Mouse (Mus musculus): Measurements from ENCODE around the gene Klhdc2. TPM values are rescaled to one million over a fixed set of nuclear protein-coding genes. Genes with fewer than 3 reads are reported as not detected.

Gene Klhdc2
- total RNA-seq, 2 experiments from 2014 or later, result 58.1 to 69.0 TPM

DNA sequence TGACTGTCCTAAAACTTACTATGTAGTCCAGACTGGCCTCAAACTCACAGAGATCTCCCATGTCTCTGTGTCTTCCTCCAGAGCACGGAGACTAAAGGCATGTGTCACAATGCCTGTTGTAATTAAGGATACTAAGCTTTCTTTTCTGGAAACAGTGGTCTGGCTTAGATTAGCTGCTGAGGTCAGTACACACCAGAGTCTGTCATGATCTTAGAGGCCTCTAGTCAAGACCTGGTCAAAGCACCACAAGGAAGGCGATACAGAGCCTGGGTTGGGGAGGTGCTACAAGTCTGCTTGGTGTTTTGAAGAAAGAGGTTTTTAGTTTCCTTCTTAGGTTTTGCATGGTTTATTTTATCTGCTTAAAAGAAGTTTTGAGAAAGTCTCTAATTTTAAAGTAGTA is 3.9 kb downstream of the Klhdc2 start:
- DNase-seq, result no peak

GRCm38 (mm10) chr12:69302171-69302570 is 5.7 kb downstream of the Klhdc2 start:
- DNase-seq, result peak; percentile 38 to 49

- DNase-seq, result peak; percentile 20 to 30
Observed at GRCm38 (mm10) chr12:69304051-69304450, 7.6 kb downstream of the Klhdc2 start.

- DNase-seq, result no peak
Observed at GRCm38 (mm10) chr12:69306333-69306732, 9.9 kb downstream of the Klhdc2 start.

DNA sequence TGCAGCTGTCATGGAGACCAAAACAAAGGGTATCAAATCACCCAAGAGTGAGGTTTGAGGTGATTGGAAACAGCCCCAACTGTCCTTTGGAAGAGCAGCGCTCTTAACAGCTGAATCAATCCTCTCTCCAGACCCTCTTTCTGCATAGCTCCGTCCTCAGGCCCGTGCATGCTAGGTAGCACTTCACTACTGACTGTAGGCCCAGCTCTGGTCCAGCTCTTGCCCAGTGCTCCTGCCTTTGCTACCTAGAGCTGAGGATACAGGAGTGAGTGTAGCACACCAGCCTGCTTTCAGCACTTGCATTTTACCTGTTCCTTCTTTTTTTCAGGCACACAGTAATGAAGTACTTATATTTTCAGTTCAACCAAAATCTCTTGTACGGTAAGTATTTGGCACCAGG is 13.2 kb downstream of the Klhdc2 start:
- no peak for DNase-seq

DNA sequence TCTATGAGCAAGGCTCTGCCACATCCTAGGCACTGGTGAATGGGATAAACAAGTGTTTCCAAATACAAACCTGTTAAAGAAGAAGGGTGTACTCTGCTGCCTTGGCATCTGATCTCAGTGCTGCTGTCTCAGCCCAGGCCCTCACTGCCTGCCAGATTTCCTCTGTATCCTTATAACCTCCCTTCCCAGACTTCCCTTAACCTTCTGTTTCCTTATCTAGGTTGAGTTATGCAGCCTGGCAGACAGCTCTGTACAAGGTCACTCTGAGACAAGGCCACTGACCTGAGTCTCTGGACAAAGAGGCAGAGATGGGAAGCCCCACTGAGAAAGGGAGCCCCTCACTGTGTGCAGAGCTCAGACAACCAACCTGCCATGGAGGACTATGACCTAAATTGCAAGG is 21.9 kb downstream of the Klhdc2 start:
- peak in 1 of 2 experiments; percentile 17 for DNase-seq

DNA sequence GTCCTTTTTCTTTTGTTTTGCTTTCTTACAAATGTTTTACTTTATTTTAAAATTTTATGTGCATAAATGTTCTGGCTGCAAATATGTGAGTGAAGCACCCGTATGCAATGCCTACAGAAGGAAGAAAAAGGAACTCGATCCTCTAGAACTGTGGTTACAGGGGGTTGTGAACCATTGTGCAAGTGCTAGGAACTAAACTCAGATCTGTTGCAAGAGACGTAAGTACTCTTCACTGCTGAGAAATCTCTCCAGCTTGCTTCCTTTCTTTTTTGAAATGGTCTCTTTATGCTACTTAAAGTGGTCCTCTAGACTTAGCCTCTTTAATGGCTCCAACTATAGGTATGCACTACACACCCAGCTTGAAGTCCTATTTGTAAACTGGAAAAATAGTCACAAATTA is 34.7 kb downstream of the Klhdc2 start:
- DNase-seq, result no peak

DNA sequence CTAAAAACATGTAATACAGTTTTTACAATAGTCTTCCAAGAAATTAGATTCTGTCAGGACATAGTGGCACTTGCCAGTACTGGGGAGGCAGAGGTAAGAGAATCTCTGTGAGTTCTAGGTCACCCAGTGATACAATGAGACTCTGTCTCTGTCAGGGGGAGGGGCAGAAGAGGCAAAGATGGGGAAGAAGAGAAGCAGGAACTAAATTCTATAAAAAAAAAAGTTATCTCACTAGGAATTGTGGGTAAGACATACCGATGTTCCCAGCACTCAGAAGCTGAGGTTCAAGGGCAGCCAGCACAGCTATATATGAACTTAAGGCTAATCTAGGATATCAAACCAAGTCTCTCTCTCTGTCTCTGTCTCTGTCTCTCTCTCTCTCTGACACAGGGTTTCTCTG is 35.7 kb downstream of the Klhdc2 start:
- no peak for DNase-seq

DNA sequence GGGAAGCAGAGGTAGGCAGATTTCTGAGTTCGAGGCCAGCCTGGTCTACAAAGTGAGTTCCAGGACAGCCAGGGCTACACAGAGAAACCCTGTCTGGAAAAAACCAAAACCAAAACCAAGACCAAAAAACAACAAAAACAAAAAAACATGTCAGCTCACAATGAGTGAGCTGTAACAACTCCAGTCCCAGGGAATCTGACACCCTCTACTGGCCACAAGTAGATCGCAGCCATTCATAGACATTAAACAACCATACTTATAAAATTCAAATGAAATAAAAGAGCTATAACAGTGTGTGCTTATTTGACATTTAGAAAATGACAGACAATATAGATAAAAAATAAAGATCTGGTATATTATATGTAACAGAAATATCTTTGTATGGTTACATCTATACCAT is 37.1 kb downstream of the Klhdc2 start:
- DNase-seq, result peak; percentile 12 to 44

DNA sequence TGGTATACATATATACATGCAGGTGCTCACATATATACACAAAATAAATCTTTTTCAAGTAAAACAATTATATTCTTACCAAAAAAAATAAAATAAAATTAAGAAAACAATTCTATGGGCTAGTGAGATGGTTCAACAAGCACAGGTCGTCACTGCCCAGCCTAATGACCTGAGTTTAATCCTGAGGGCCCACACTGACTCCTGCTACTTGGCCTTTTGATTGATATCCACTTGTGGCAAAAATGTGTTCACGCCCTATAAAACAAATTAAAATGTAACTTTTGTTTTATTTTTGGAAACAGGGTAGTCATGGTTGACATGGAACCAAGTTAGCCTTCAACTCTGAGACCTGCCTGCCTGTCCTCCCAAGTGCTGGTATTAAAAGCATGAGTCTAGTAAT is 53.4 kb downstream of the Klhdc2 start:
- DNase-seq, result no peak

DNA sequence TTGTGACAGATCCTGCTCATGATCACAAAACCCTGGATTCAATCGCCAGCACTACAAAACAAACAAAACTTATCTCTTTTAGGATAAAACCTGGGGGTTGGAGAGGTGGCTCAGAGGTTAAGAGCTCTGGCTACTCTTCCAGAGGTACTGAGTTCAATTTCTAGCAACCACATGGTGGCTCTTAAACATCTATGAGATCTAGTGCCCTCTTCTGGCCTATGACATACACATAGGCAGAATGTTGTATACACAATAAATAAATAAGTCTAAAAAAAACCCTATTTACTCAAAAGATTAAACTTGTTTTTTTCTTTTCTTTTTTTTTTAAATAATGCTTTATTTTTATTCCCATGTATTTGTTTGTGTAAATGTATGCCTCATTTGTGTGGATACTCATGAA is 55.2 kb downstream of the Klhdc2 start:
- DNase-seq, result no peak

DNA sequence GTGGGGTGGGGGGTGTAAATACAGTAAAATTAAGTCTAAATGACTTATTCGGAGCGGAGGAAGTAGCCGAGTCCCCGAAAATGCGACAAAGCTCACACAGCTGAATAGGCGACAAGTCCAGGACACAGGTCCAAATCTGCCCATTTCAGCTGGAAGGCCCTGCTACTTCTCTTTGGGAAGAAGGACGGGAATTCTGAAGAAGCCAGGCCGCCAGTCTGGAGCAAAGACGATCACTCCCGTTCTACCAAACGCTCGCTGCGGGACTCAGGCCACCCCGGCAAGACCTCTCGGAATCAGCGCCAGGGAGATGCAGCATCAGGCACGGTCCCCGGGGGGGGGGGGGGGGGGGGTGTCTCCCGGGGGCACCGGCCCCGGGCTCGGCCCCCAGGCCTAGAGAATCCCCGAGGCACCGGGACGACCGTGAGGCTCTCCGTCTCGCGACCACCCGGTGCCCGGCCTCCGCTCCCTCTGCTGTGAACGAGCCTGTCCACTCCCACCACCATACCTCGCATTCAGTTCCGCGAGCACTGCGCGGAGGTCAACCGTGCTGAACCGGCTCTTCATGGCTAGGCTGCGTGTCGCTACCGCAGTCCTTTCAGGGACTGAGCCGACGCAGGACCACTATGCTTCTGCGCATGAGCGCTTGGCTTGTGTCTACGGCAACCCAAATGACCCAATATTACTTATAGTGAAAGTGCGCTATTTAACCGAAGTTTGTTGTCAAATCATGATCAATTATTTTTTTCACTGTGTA is 60.2 kb downstream of the Klhdc2 start, which contains the start of gene Nemf:
Gene Nemf (minus strand): TSS at position 620 of the 754 bp plus-strand sequence.
- peak; percentile 88 to 92 for DNase-seq

GRCm38 (mm10) chr12:69357300-69357646 is 60.8 kb downstream of the Klhdc2 start:
- DNase-seq, result no peak

Other genes starting within 250 kb of the Klhdc2 start
- 1,000 to 10,000 TPM; 1,319 to 1,411 TPM for gene Rps29, start 137.5 kb upstream of the Klhdc2 start, total RNA-seq (2021)
- under 1 TPM; 0.46 to 0.86 TPM for gene Lrr1, start 127.9 kb upstream of the Klhdc2 start, total RNA-seq (2021)
- gene Rpl36al, start 112.6 kb upstream of the Klhdc2 start, total RNA-seq (2021), result 100 to 1,000 TPM; 617 to 646 TPM
- gene Mgat2, start 112.5 kb upstream of the Klhdc2 start, total RNA-seq (2021), result 10 to 100 TPM; 68.5 to 76.3 TPM
- 1 to 10 TPM; 4.9 to 6.3 TPM for gene Gm49383, start 99.6 kb upstream of the Klhdc2 start, total RNA-seq (2021)
- gene Dnaaf2, start 98.3 kb upstream of the Klhdc2 start, total RNA-seq (2021), result 1 to 10 TPM in 1 of 2 experiments, under 1 TPM in 1; 0.93 to 1.2 TPM
- 1 to 10 TPM; 4.8 to 5.7 TPM for gene Gm49384, start 92.4 kb upstream of the Klhdc2 start, total RNA-seq (2021)
- gene Pole2, start 68.5 kb upstream of the Klhdc2 start, total RNA-seq (2021), result 1 to 10 TPM; 3.0 TPM
- gene Klhdc1, start 55.5 kb upstream of the Klhdc2 start, total RNA-seq (2021), result 1 to 10 TPM; 4.9 to 8.0 TPM
- 10 to 100 TPM; 43.7 to 45.6 TPM for gene Nemf, start 60.5 kb downstream of the Klhdc2 start, total RNA-seq (2021)
- gene Arf6, start 75.5 kb downstream of the Klhdc2 start, total RNA-seq (2021), result 100 to 1,000 TPM; 114 to 154 TPM
- 1 to 10 TPM in 1 of 2 experiments, not detected in 1; 1.1 TPM for gene Gm9887, start 75.8 kb downstream of the Klhdc2 start, total RNA-seq (2021)